Mouse (Mus musculus) spleen, adult 2 months (tissue): ENCODE data around the gene B230118H07Rik.

Experiments used
- CTCF ChIP-seq: fragments of 200-500 bp; IDR thresholded peaks from 2 replicates; pipeline ENCODE4 v1.5.1; 2011; ENCODE audit warnings: mild to moderate bottlenecking, inconsistent platforms; ENCODE audit not compliant: insufficient read depth, insufficient read length, insufficient replicate concordance; ENCODE audit errors: extremely low read depth
- POLR2A ChIP-seq: fragments of 200-500 bp; IDR thresholded peaks from 2 replicates; pipeline ENCODE4 v1.6.1; 2011; ENCODE audit warnings: low read depth, low read length, inconsistent platforms

DNA sequence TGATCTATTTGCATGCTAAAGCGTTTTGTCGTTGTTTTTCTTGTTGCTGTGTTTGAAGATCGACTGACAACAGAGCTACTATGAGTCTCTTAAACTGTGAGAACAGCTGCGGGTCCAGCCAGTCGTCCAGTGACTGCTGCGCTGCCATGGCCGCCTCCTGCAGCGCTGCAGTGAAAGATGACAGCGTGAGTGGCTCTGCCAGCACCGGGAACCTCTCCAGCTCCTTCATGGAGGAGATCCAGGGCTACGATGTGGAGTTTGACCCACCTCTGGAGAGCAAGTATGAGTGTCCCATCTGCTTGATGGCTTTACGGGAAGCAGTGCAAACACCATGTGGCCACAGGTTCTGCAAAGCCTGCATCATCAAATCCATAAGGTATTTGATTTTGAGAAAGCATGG is 35.1 kb upstream of the B230118H07Rik start:
- TF ChIP-seq CTCF (no peak), POLR2A (no peak)
